Mouse (Mus musculus) cerebellum, adult 2 months (tissue): ENCODE results near the gene Rufy3.

Experiments
- CTCF ChIP-seq: fragments of 200-500 bp; IDR thresholded peaks from 2 replicates; pipeline ENCODE4 v1.5.1; 2011; ENCODE audit warnings: low read depth, mild to moderate bottlenecking, control low read depth, low read length, moderate library complexity, borderline replicate concordance; ENCODE audit not compliant: insufficient read depth
- POLR2A ChIP-seq: fragments of 200-500 bp; IDR thresholded peaks from 2 replicates; pipeline ENCODE4 v1.6.1; 2011; ENCODE audit warnings: low read length, control low read depth, borderline replicate concordance; ENCODE audit not compliant: insufficient read depth

GRCm38 (mm10) chr5:88593421-88594172, 28.8 kb downstream of the Rufy3 start:
- TF ChIP-seq POLR2A (no peak), CTCF (no peak)
